Mouse (Mus musculus): Measurements from ENCODE around the gene Mpv17l2. TPM values are rescaled to one million over a fixed set of nuclear protein-coding genes. Genes with fewer than 3 reads are reported as not detected.

Mpv17l2 gene
- 29.2 and 36.6 TPM in 2 replicates for polyA plus RNA-seq (2015; fragmentation: Nextera tagmentation; extraction: Ambion mirVana)

GRCm38 (mm10) chr8:70760775-70761406, at the start of gene Mpv17l2:
Mpv17l2 (minus strand) TSS chr8:70760946.
- ATAC-seq (ENCODE audit: low FRiP score, low read depth) = peak; percentile 96
- peaks cover 34% of the 10 kb centered on the region for H3K36me3 ChIP-seq
- peak within 1 kb of the TSS; percentile 99 for H3K4me2 ChIP-seq (replicated peaks)
- H3K4me3 ChIP-seq = peak within 1 kb of the TSS; percentile 74
- peaks cover 32% of the 10 kb centered on the region for H3K4me1 ChIP-seq
- H3K27me3 ChIP-seq = no peaks in the 10 kb centered on the region
- no peaks in the 10 kb centered on the region for H3K9me3 ChIP-seq
- H3K27ac ChIP-seq = no peak within 1 kb of the TSS
- H3K9ac ChIP-seq = peak within 1 kb of the TSS; percentile 85
- under 1% methylated on average over 55 of the region's 55 CpGs for WGBS

DNA sequence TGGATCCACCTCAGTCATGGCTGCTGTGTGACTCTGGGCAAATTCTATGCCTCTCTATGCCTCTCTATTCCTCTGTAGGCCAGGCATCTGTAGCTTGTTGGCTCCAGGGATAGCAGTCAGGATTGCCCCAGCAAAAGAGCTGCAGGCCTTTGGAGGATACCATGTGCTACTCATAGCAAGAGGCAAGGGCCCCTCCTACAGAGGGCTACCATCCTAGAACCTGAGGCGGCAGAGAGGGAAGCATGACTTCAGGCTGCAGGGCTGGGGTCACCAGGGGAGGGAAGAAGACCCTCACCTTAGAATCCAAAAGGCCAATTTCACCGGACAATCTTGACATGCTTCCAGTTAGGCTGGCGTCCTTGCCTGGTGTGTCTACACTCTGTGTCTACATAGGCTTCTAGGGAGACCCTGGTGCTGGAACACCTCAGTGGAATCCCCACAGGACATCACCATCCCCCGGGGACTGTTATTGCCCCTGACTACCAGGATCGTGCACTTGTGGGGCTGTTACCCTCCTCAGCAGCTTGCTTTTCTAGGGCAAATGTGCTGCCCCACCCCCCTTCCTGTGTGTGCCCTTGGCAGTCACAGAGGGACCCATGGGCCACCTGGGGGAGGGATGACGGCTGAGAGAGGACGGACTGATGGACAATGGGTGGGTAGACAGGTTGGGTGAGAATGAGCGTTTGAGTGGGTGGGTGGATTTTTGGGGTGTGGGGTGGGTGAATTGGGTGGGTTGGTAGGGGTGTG, 48.4 kb upstream of the Mpv17l2 start:
- no peak overlapping the region for H3K4me2 ChIP-seq (replicated peaks)
- no peak overlapping the region for H3K27ac ChIP-seq
- H3K4me3 ChIP-seq = no peak overlapping the region
- ATAC-seq (ENCODE audit: low FRiP score, low read depth) = no peak
- H3K27me3 ChIP-seq = peaks cover 36% of the 10 kb centered on the region
- no peak overlapping the region for H3K9ac ChIP-seq
- H3K36me3 ChIP-seq = no peaks in the 10 kb centered on the region
- H3K4me1 ChIP-seq = peaks cover 5% of the 10 kb centered on the region
- WGBS = 71% methylated on average over 8 of the region's 8 CpGs
- H3K9me3 ChIP-seq = no peaks in the 10 kb centered on the region

- Histone ChIP-seq H3K27ac (no peak within 1 kb of the TSS), H3K9ac (no peak within 1 kb of the TSS)
- WGBS = 64% methylated on average over 5 of the region's 5 CpGs
Measured at GRCm38 (mm10) chr8:70808239-70808638, 47.5 kb upstream of the Mpv17l2 start, which contains the start of gene Il12rb1. Il12rb1 (plus strand) TSS chr8:70808449.

DNA sequence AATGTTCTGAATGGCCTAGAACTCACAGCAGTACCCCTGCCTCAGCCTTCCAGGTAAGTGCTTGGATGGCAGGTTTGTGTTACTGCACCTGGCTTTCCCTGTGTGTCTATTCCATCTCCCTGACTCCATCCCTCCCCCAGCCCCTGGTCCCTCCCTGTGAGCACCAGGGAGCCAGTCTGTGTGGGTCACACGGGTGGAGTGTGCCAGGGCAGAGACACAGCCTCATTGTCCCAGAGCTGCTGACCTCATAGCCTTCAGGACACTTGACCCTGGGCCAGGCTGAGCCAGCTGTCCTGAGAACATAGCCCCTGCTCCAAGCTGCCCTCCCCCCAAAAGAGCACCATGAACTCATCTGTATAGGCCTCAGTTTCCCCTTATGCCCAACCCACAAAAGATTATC, 46.6 kb upstream of the Mpv17l2 start:
- Histone ChIP-seq H3K4me3 (no peak overlapping the region), H3K4me2 (replicated peaks) (no peak overlapping the region), H3K36me3 (no peaks in the 10 kb centered on the region), H3K27me3 (peaks cover 41% of the 10 kb centered on the region), H3K27ac (no peak overlapping the region), H3K9me3 (no peaks in the 10 kb centered on the region), H3K9ac (no peak overlapping the region), H3K4me1 (peaks cover 12% of the 10 kb centered on the region)
- WGBS = 60% methylated on average over 1 of the region's 1 CpGs
- ATAC-seq (ENCODE audit: low FRiP score, low read depth) = no peak

More at GRCm38 (mm10) chr8:70808239-70808638, 47.5 kb upstream of the Mpv17l2 start, which contains the start of gene Il12rb1:
- Histone ChIP-seq H3K4me3 (no peak within 1 kb of the TSS), H3K4me2 (replicated peaks) (no peak within 1 kb of the TSS), H3K4me1 (peaks cover 12% of the 10 kb centered on the region), H3K9me3 (no peaks in the 10 kb centered on the region), H3K27me3 (peaks cover 37% of the 10 kb centered on the region), H3K36me3 (no peaks in the 10 kb centered on the region)
- ATAC-seq (ENCODE audit: low FRiP score, low read depth) = no peak

DNA sequence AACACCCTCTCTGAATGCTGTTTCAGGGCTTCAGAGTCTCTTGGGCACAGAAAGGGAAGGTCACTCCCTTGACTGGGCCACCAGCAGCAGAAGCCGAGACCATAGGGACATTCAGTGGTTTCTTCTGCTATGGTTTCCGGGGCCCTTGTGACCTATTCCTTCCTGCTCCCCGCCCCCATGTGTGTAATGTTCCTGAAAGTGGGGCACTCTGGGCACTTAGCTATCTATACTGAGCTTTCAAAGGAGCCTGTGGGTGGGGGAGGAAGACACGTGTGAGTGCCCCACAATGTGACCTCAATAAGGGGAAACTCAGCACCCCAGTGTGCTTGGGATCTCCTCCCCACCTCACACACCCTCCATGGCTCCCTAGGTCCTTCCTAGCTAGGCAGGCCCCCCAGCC, 45.8 kb upstream of the Mpv17l2 start:
- Histone ChIP-seq H3K36me3 (no peaks in the 10 kb centered on the region), H3K9ac (no peak overlapping the region), H3K27me3 (peaks cover 48% of the 10 kb centered on the region), H3K9me3 (no peaks in the 10 kb centered on the region), H3K4me3 (no peak overlapping the region), H3K4me2 (replicated peaks) (no peak overlapping the region), H3K27ac (no peak overlapping the region), H3K4me1 (peaks cover 12% of the 10 kb centered on the region)
- WGBS = 81% methylated on average over 4 of the region's 4 CpGs
- no peak for ATAC-seq (ENCODE audit: low FRiP score, low read depth)

DNA sequence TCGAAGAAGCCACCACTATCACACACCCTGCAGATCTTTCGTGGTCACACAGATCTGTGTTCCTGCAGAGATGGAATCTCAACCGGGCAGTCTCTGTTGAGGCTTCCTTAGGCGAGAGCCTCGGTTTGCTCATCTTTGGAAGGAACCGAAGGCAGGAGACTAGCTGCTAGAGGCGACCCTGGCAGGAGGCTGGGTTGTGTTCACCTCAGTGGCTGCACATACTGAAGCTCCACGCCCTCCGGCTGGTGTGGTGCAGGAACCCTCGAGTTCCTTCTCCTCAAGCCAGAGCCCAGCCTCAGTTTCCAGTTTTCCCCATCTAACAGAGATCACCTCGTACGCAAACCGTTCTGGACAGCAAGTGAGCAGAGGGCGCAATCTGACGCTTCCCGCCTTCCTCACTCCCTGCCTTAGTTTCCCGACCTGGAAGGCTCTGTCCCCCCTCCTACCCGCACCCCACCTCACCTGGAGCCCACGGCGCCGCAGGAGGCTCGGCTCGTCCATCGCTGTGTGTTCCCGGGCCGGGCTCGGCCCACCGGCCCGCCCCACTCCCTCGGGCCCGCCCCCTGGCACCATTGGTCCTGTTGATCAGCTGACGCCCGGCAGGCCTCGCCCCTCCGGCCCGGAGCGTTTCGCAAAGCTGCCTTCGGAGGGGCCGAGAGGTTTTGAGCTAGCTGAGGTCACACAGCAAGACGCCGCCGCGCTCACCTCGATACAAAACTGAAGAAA, 43.9 kb upstream of the Mpv17l2 start, which contains the start of gene Mast3:
TSS of gene Mast3 (minus strand) at position 574 of the 726 bp plus-strand sequence.
- peak within 1 kb of the TSS; percentile 57 for H3K4me3 ChIP-seq
- H3K27me3 ChIP-seq = peaks cover 66% of the 10 kb centered on the region
- H3K4me2 ChIP-seq (replicated peaks) = peak within 1 kb of the TSS; percentile 83
- H3K4me1 ChIP-seq = peaks cover 12% of the 10 kb centered on the region
- no peak within 1 kb of the TSS for H3K27ac ChIP-seq
- H3K9ac ChIP-seq = peak within 1 kb of the TSS; percentile 54
- no peaks in the 10 kb centered on the region for H3K9me3 ChIP-seq
- no peaks in the 10 kb centered on the region for H3K36me3 ChIP-seq
- peak; percentile 89 for ATAC-seq (ENCODE audit: low FRiP score, low read depth)
- WGBS = under 1% methylated on average over 45 of the region's 45 CpGs

GRCm38 (mm10) chr8:70803761-70804480, 43.2 kb upstream of the Mpv17l2 start:
- H3K9ac ChIP-seq = peak overlapping the region; percentile 54

GRCm38 (mm10) chr8:70802786-70803510, 42.2 kb upstream of the Mpv17l2 start:
- ATAC-seq (ENCODE audit: low FRiP score, low read depth) = no peak
- H3K9me3 ChIP-seq = no peaks in the 10 kb centered on the region
- H3K9ac ChIP-seq = no peak overlapping the region
- H3K4me1 ChIP-seq = peaks cover 16% of the 10 kb centered on the region
- no peaks in the 10 kb centered on the region for H3K36me3 ChIP-seq
- peaks cover 83% of the 10 kb centered on the region for H3K27me3 ChIP-seq
- WGBS = 66% methylated on average over 11 of the region's 11 CpGs
- no peak overlapping the region for H3K27ac ChIP-seq
- no peak overlapping the region for H3K4me3 ChIP-seq
- H3K4me2 ChIP-seq (replicated peaks) = no peak overlapping the region

More at GRCm38 (mm10) chr8:70803761-70804480, 43.2 kb upstream of the Mpv17l2 start:
- 2% methylated on average over 47 of the region's 47 CpGs for whole genome bisulfite sequencing
- no peak for ATAC-seq (ENCODE audit: low FRiP score, low read depth)
- peak overlapping the region; percentile 83 for H3K4me2 ChIP-seq (replicated peaks)
- H3K4me3 ChIP-seq = peak overlapping the region; percentile 57
- H3K27ac ChIP-seq = no peak overlapping the region
- no peaks in the 10 kb centered on the region for H3K36me3 ChIP-seq
- H3K9me3 ChIP-seq = no peaks in the 10 kb centered on the region
- H3K4me1 ChIP-seq = peaks cover 12% of the 10 kb centered on the region
- H3K27me3 ChIP-seq = peaks cover 73% of the 10 kb centered on the region

- H3K4me1 ChIP-seq = peaks cover 21% of the 10 kb centered on the region
- no peak overlapping the region for H3K9ac ChIP-seq
- no peak for ATAC-seq (ENCODE audit: low FRiP score, low read depth)
- WGBS = 83% methylated on average over 1 of the region's 1 CpGs
- no peaks in the 10 kb centered on the region for H3K36me3 ChIP-seq
- no peak overlapping the region for H3K4me2 ChIP-seq (replicated peaks)
- H3K4me3 ChIP-seq = no peak overlapping the region
- no peak overlapping the region for H3K27ac ChIP-seq
- H3K27me3 ChIP-seq = peaks cover 86% of the 10 kb centered on the region
- no peaks in the 10 kb centered on the region for H3K9me3 ChIP-seq
Measured at GRCm38 (mm10) chr8:70801830-70802229, 41.1 kb upstream of the Mpv17l2 start.

DNA sequence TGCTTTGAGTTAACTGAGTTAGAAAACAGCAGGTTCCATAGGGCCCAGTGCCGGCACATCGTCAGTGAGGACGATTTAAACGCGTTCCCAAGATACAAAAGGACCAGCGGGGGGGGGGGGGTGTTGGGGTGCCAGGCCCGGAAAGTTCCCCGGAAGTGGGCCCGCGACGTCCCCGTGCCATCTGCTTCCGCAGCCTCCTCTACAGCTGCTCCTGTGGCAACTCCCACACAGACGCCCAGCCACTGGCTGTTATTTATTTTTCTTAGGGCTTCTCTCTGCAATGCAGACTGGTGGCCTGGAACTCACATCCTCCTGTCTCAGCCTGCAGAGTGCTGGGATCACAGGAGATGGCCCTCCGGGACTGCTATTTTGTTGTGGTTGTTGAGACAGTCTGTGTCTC, 40.4 kb upstream of the Mpv17l2 start:
- no peaks in the 10 kb centered on the region for H3K9me3 ChIP-seq
- H3K4me3 ChIP-seq = no peak overlapping the region
- 28% methylated on average over 15 of the region's 15 CpGs for WGBS
- H3K36me3 ChIP-seq = no peaks in the 10 kb centered on the region
- no peak overlapping the region for H3K4me2 ChIP-seq (replicated peaks)
- no peak overlapping the region for H3K9ac ChIP-seq
- ATAC-seq (ENCODE audit: low FRiP score, low read depth) = no peak
- H3K27me3 ChIP-seq = peaks cover 85% of the 10 kb centered on the region
- no peak overlapping the region for H3K27ac ChIP-seq
- H3K4me1 ChIP-seq = peaks cover 27% of the 10 kb centered on the region

GRCm38 (mm10) chr8:70800648-70801047, 39.9 kb upstream of the Mpv17l2 start:
- no peak overlapping the region for H3K4me2 ChIP-seq (replicated peaks)
- ATAC-seq (ENCODE audit: low FRiP score, low read depth) = no peak
- H3K4me3 ChIP-seq = no peak overlapping the region
- H3K27me3 ChIP-seq = peaks cover 84% of the 10 kb centered on the region
- no peaks in the 10 kb centered on the region for H3K9me3 ChIP-seq
- H3K4me1 ChIP-seq = peaks cover 28% of the 10 kb centered on the region
- no peak overlapping the region for H3K9ac ChIP-seq
- no peak overlapping the region for H3K27ac ChIP-seq
- H3K36me3 ChIP-seq = no peaks in the 10 kb centered on the region
- 54% methylated on average over 10 of the region's 10 CpGs for WGBS

Measured in limb, embryonic 13.5 days (tissue).